Mouse (Mus musculus) olfactory bulb, adult 2 months (tissue): ENCODE data around the gene Pdss2.

Experiments used
- CTCF ChIP-seq: fragments of 200-500 bp; IDR thresholded peaks from 2 replicates; pipeline ENCODE4 v1.5.1; 2012; ENCODE audit warnings: low read depth, mild to moderate bottlenecking, low read length, moderate library complexity; ENCODE audit not compliant: insufficient read depth
- POLR2A ChIP-seq: fragments of 200-500 bp; IDR thresholded peaks from 2 replicates; pipeline ENCODE4 v1.6.1; 2012; ENCODE audit warnings: mild to moderate bottlenecking, low read depth, low read length, moderate library complexity; ENCODE audit not compliant: insufficient read depth

DNA sequence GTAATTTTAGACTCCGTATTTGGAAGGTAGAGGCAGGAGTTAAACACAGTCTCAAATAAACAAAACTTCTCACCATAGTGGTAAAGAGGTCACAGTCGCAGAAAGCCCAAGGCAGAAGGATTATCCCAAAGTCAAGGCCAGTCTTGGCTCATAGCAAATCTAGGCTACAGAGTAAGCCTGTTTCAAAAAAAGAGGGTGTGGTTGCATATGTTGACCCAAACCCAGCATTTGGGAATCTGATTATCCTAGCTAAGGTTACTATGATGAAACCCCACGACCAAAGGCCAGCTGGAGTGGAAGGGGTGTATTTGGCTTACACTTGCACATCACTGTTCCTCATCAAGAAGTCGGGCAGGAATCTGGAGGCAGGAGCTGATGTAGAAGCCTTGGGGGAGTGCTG is 267.0 kb downstream of the Pdss2 start:
- no peak for TF ChIP-seq CTCF
- TF ChIP-seq POLR2A, result no peak
